In genomic region chr1:136229040-136229373, GRCm38 (mm10) we compare ENCODE assay signal across 9 mouse cellular contexts. TPM values are rescaled to one million over a fixed set of nuclear protein-coding genes. Genes with fewer than 3 reads are reported as not detected.
A peak's percentile ranks its signal among the peaks of the same experiment; 100 is the strongest.
DNase-seq lines count a peak whose midpoint lies in the region; ATAC-seq and TF ChIP-seq lines count a peak whose summit lies in the region.
"Had no signal": no experiment of that assay in that cellular context is flagged by ENCODE, and none has a peak within 500 bp of the region (broad histone marks: within the 10 kb centered on the region; RNA-seq: fewer than 3 reads in every experiment).

No protein-coding gene starts in this region.

- H3K4me1 ChIP-seq in hindbrain, embryonic 12.5 days, result peaks cover 63% of the 10 kb centered on the region
- peaks cover 45% of the 10 kb centered on the region for H3K4me1 ChIP-seq in hindbrain, embryonic 14.5 days (replicated peaks; ENCODE audit: control insufficient read depth, insufficient read depth, low read length)
- peaks cover 61% of the 10 kb centered on the region for H3K4me1 ChIP-seq in embryonic facial prominence, embryonic 15.5 days

- peak overlapping the region; percentile 32 for H3K4me2 ChIP-seq in hindbrain, embryonic 12.5 days (replicated peaks)
- no peak overlapping the region for H3K4me2 ChIP-seq in hindbrain, embryonic 14.5 days (replicated peaks)
- peak overlapping the region; percentile 91 for H3K4me2 ChIP-seq in embryonic facial prominence, embryonic 15.5 days (replicated peaks)

- peaks cover 8% of the 10 kb centered on the region for H3K36me3 ChIP-seq in hindbrain, embryonic 12.5 days
- no peaks in the 10 kb centered on the region for H3K36me3 ChIP-seq in hindbrain, embryonic 14.5 days (replicated peaks; ENCODE audit: control insufficient read depth, insufficient read depth)
- peaks cover 20% of the 10 kb centered on the region for H3K36me3 ChIP-seq in embryonic facial prominence, embryonic 15.5 days

- ATAC-seq in hindbrain, embryonic 12.5 days (ENCODE audit: low FRiP score), result peak; percentile 32; the same call in 1 of the 2 replicates
- ATAC-seq in hindbrain, embryonic 14.5 days (ENCODE audit: low FRiP score), result no peak
- ATAC-seq in embryonic facial prominence, embryonic 15.5 days (ENCODE audit: insufficient number of reproducible peaks, low FRiP score, low TSS enrichment, low read depth), result no peak

- TF ChIP-seq CTCF in layer of hippocampus, adult 2 months (conservative IDR thresholded peaks at IDR 0.05), result no peak

- H3K27me3 ChIP-seq in hindbrain, embryonic 12.5 days, result no peaks in the 10 kb centered on the region
- H3K27me3 ChIP-seq in hindbrain, embryonic 14.5 days (ENCODE audit: control insufficient read depth, insufficient read depth, low read length), result 0 out of 2 replicates have a peak, but pooled peaks cover 7% of the 10 kb centered on the region
- H3K27me3 ChIP-seq in embryonic facial prominence, embryonic 15.5 days, result no peaks in the 10 kb centered on the region

- WGBS in hindbrain, embryonic 12.5 days, result 16% methylated on average over 6 of the region's 6 CpGs
- WGBS in hindbrain, embryonic 14.5 days, result 18% methylated on average over 6 of the region's 6 CpGs
- 36% methylated on average over 6 of the region's 6 CpGs for WGBS in embryonic facial prominence, embryonic 15.5 days

- 0 out of 2 replicates have a peak overlapping the region, but pooled peaks have one; percentile 11 for H3K9ac ChIP-seq in hindbrain, embryonic 12.5 days
- H3K9ac ChIP-seq in hindbrain, embryonic 14.5 days, result no peak overlapping the region
- H3K9ac ChIP-seq in embryonic facial prominence, embryonic 15.5 days, result no peak overlapping the region

- no peak overlapping the region for H3K27ac ChIP-seq in hindbrain, embryonic 12.5 days
- H3K27ac ChIP-seq in hindbrain, embryonic 14.5 days, result no peak overlapping the region
- 0 out of 2 replicates have a peak overlapping the region, but pooled peaks have one; percentile 66 for H3K27ac ChIP-seq in embryonic facial prominence, embryonic 15.5 days (replicated peaks)
- no peak overlapping the region for H3K27ac ChIP-seq in layer of hippocampus, adult 2 months

- no peaks in the 10 kb centered on the region for H3K9me3 ChIP-seq in hindbrain, embryonic 12.5 days (replicated peaks)
- no peaks in the 10 kb centered on the region for H3K9me3 ChIP-seq in hindbrain, embryonic 14.5 days (ENCODE audit: control insufficient read depth, low read length)
- H3K9me3 ChIP-seq in embryonic facial prominence, embryonic 15.5 days (replicated peaks), result no peaks in the 10 kb centered on the region

- no peak for DNase-seq in hindbrain, embryonic 14.5 days (ENCODE audit: low spot score)
- peak; percentile 66 to 79 for DNase-seq in kidney, postnatal 4 days
- DNase-seq in retina, embryonic 14.5 days (ENCODE audit: low spot score), result peak; percentile 53
- DNase-seq in right cerebral cortex, postnatal 4 days, result no peak
- DNase-seq in layer of hippocampus, adult 2 months (ENCODE audit: low spot score in 2 of 2), result no peak
- DNase-seq in adrenal gland, postnatal 14 days, result no peak

- H3K4me3 ChIP-seq in hindbrain, embryonic 12.5 days, result no peak overlapping the region
- no peak overlapping the region for H3K4me3 ChIP-seq in hindbrain, embryonic 14.5 days (replicated peaks; ENCODE audit: low read length)
- H3K4me3 ChIP-seq in embryonic facial prominence, embryonic 15.5 days (replicated peaks), result peak overlapping the region; percentile 28
- no peak overlapping the region for H3K4me3 ChIP-seq in layer of hippocampus, adult 2 months

RNA-seq across cellular contexts. Expression of gene Inava, which starts 5.1 kb away (rescaled TPM):
- polyA plus RNA-seq in hindbrain, embryonic 12.5 days (2016; fragmentation: Nextera tagmentation; extraction: Ambion mirVana), result 13.2 and 13.8 TPM in 2 replicates
- 2.6 and 2.8 TPM in 2 replicates for polyA plus RNA-seq in hindbrain, embryonic 14.5 days (2014; fragmentation: Nextera tagmentation; extraction: Ambion mirVana)
- 16.6 and 19.4 TPM in 2 replicates for polyA plus RNA-seq in embryonic facial prominence, embryonic 15.5 days (2015; fragmentation: Nextera tagmentation; extraction: Ambion mirVana)
- total RNA-seq in layer of hippocampus, adult 2 months (2021), result 1 to 10 TPM; 3.0 to 3.2 TPM
- total RNA-seq in adrenal gland, postnatal 14 days (2021), result not detected in 2 replicates
- total RNA-seq: megakaryocyte-erythroid progenitor cell, adult 5-6 weeks had no signal

RNA-seq across cellular contexts. Expression of gene Mroh3, which starts 16.4 kb away (rescaled TPM):
- 0.34 TPM in 1 of 2 replicates, not detected in the other for polyA plus RNA-seq in hindbrain, embryonic 12.5 days (2016; fragmentation: Nextera tagmentation; extraction: Ambion mirVana)
- not detected in 2 replicates for polyA plus RNA-seq in hindbrain, embryonic 14.5 days (2014; fragmentation: Nextera tagmentation; extraction: Ambion mirVana)
- polyA plus RNA-seq in embryonic facial prominence, embryonic 15.5 days (2015; fragmentation: Nextera tagmentation; extraction: Ambion mirVana), result 0.32 TPM in 1 of 2 replicates, not detected in the other
- 1 to 10 TPM; 1.3 to 1.5 TPM for total RNA-seq in layer of hippocampus, adult 2 months (2021)
- total RNA-seq in adrenal gland, postnatal 14 days (2021), result not detected in 2 replicates
- total RNA-seq: megakaryocyte-erythroid progenitor cell, adult 5-6 weeks had no signal

RNA-seq across cellular contexts. Expression of gene Gpr25, which starts 31.7 kb away (rescaled TPM):
- polyA plus RNA-seq in hindbrain, embryonic 12.5 days (2016; fragmentation: Nextera tagmentation; extraction: Ambion mirVana), result not detected in 2 replicates
- 1.2 and 2.3 TPM in 2 replicates for polyA plus RNA-seq in hindbrain, embryonic 14.5 days (2014; fragmentation: Nextera tagmentation; extraction: Ambion mirVana)
- polyA plus RNA-seq in embryonic facial prominence, embryonic 15.5 days (2015; fragmentation: Nextera tagmentation; extraction: Ambion mirVana), result not detected in 2 replicates
- 1 to 10 TPM; 5.0 to 5.5 TPM for total RNA-seq in layer of hippocampus, adult 2 months (2021)
- total RNA-seq in adrenal gland, postnatal 14 days (2021), result 0.34 TPM in 1 of 2 replicates, not detected in the other
- total RNA-seq: megakaryocyte-erythroid progenitor cell, adult 5-6 weeks had no signal

Comparison
In these comparisons a context has a peak if more than half of its experiments do, and no peak if none do; other contexts are left out.
1. DNase-seq: peak in kidney, postnatal 4 days (2 of 2) and retina, embryonic 14.5 days (single experiment); none in hindbrain, embryonic 14.5 days (single experiment), right cerebral cortex, postnatal 4 days (single experiment), layer of hippocampus, adult 2 months (0 of 2) and adrenal gland, postnatal 14 days (single experiment).